Mouse (Mus musculus) lung, postnatal 25 days (tissue): ENCODE results near the gene Srrm3.

Source experiments
- DNase-seq: peaks from one replicate; pipeline ENCODE4 v3.0.0; 2022; ENCODE audit warnings: low spot score

Gene Srrm3

DNA sequence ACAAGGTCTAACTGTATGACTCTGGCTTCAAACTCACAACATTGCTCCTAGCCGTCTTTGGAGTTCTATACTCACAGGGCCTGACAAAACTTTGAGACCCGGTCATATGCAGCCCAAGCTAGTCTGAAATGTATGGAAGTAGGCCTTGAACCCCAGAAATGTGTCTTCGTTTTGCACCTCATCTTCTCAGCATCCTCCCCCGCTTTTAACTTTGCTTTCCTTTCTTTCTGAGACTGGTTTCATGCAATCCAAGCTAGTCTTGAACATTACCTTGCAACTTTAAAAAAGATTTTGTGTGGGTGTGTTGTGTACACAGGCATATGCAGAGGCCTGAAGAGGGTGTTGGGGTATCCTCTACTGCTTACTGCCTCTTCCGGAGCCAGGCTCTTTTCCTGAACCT lies 97.6 kb downstream of the Srrm3 start:
- DNase-seq = no peak

DNA sequence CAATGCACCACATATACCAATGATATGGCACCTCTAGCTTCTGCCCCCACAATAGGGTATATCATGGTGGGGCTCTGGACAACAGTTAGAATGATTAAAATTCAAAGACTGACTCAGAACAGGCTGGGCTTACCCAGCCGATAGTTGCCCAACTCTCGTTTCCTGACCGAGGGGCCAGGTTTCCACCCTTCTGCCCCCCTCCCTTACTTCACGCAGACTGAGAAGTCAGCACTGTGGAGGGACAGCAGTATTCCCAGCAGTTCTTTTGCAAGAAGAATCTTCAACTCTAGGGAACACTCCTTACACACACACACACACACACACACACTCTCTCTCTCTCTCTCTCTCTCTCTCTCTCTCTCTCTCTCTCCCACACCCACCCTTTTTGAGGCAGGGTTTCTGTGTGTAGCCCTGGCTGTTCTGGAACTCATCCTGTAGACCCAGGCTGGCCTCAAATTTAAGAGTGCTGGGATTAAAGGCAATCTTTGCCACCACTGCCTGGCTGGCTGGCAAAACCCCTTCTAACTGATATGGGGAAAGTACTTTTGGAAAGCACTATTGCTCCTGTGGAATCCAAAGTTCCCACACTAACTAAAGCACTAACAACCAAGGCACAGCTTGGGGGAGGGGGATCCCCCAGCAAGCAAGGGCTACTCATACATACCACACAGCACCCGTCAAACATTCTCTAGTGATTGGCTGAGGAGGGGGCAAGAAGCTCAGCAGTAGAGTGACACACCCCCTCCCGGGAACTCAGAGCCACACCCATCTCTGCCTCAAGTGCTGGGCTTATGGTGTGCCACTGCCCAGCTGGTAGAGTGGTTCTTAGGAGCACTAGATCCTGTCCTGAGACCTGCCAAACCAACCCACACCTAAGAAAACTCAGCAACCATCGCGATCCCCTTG lies 98.9 kb downstream of the Srrm3 start:
- DNase-seq = no peak

DNA sequence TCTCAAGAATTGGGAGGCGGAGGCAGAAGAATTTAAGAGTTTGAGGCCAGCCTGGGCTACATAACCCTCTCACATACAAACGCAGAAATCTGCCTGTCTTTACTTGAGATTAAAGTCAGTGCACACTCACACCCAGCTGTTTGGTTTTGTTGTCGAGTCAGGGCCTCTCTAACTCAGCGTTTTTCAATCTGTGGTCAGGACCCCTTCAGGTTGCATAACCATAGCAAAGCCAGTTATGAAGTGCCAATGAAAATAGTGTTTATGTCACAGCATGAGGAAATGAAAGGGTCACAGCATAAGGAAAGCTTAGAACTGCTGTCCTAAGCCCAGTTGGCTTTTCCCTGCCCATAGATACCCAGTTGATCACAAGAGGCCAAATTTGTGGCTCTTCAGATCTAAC lies 100.2 kb downstream of the Srrm3 start:
- DNase-seq = peak; percentile 49

DNA sequence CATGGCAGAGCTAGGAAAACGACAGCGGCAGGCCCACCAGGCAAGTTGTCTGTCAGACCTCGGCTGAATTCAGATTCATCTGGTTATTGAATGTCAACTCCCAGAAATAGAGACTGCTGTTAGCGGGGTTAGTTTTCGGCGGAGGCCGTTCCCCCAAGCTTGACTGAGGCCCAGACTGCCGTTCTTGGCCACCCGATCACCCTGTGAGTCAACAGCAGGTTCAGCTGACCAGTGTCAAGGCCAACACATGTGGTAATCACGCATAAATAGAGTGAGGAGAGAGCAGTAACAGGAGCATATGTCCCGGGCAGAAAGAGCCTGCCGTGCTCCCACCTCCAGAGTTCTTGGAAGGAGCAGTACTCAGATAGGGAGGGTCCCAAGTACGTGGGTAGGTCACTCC lies 100.6 kb downstream of the Srrm3 start:
- DNase-seq = peak; percentile 59

DNA sequence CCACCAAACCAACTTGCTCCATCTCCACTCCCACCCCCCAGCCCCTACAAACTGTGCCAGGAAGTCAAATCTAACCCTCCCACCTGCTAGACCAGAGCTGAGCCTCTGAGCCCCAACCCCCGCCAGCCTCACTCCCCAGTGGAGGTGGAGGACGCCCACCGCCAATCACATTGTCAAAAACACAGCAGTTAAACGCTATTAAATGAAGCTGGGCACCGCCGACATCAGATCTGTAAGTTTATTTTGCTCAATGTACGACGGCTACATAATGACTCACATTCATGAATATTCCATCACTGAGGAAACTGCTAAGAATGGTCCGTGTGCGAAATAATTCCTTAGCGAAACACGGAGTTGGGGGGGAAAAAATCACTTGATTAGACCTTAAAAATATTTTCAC lies 101.5 kb downstream of the Srrm3 start:
- DNase-seq = no peak

DNA sequence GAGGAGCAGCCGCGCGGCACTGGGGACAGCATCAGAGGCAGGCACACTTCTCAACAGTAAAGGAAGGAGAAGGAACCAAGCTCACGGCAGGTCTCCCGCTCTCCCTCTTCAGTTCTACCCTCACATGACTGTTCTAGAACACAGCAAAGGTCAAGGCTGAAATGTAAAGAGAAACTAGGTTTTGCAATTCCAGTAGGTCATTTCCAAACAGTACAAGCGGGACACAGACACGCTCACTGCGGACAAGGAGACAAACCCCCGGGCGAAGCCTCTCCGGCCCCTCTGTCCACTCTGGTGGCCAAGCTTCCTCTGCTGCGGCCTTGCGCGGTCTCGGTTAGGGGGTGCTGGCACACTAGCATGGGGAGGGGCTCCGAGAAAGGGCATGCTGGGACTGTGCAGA lies 102.3 kb downstream of the Srrm3 start:
- peak; percentile 51 for DNase-seq

DNA sequence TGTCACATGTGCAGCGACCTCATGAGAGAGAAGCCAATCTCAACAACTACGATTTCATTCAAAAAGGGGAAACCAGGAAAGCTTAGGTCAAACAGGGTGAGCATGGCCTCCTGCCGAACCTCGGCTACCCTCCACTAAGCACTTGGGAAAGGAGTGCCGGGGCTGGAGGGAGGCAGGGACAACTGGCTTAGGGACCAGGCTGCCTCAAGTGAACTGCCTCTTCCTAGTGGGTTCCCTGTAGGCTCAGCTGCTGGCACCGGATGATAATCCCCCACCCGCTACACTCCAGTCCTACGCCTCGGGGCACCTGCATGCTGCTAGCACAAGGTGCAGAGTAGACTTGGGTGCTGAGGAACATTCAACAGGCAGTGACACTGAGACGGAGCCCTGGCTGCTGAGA lies 103.0 kb downstream of the Srrm3 start:
- DNase-seq = no peak

DNA sequence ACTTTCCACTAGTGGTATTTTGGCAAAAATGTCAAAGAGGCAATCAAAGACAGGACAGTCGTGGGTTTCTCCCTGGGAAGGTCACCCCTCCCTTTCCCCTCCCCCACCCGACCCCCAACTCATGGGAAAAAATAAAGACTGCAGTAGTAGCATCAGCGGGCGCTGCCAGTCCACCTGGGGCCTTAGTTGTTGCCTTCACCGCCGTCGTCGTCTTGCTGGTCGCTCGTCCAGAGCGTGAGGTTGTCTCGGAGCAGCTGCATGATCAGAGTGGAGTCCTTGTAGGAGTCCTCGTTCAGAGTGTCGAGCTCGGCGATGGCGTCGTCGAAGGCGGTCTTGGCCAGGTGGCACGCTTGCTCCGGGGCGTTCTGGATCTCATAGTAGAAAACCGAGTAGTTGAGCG lies 104.1 kb downstream of the Srrm3 start:
- no peak for DNase-seq

DNA sequence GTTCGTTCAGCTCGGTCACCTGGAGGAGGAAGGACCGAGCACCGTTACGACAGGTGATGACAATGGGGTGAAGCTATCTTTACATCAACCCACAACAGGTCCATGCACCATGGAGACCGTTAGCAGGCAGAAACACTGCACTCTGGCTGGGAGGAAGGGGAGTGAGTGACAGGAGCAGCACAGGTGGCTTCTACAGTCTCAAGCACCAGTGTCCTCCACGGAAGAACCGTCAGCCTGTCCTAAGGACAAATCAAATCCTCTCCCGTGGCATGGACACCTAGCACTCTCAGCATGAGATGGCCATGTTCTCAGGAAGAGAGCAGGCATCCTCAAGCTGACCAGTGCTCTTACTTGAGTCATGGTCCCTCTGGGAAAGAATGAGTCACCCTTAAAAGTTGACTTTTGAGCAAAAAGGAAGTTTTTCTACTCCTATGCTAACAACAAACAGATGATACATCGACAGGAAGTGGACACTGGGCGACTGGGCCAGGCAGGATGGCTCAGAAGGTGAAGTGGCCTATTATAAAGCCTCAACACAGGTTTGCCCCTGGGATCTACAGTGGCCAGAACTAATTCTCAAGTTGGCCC lies 105.0 kb downstream of the Srrm3 start:
- no peak for DNase-seq

DNA sequence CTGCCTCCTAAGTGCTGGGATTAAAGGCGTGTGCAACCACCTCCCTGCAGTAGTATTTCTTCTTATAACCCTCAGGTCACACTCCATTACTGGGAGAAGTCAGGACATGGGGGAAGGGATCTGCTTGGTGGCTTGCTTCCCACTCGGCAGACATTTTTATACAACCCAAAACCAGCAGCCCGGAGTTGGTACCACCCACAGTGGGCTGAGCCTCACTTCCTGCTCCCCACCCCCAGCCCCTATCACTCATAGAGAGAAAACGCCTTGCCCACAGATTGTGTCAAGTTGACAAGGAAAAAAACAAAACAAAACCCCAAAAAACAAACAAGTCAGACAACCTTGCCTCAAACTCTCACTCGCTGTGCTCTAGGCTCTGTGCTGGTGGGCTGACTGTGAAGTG lies 106.5 kb downstream of the Srrm3 start:
- DNase-seq = no peak

DNA sequence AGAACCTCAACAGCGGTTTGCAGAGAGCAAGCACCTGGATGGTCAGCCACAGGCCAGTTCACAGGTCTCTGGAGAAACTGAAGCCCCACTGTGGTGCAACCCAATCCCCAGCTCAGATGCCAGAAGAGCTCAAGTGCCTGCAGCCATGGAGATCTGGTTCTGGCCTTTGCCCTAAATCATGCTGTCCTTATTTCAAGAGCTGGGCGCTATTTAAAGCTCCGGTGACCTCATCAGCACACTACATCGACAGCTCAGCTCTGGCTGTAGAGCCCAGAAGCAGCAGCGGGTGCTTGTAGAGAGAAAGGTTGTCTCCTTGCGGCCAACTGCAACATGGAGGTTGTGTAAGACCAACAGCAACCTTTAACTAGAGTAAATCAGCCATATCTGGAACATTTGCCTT lies 107.5 kb downstream of the Srrm3 start:
- peak; percentile 76 for DNase-seq

DNA sequence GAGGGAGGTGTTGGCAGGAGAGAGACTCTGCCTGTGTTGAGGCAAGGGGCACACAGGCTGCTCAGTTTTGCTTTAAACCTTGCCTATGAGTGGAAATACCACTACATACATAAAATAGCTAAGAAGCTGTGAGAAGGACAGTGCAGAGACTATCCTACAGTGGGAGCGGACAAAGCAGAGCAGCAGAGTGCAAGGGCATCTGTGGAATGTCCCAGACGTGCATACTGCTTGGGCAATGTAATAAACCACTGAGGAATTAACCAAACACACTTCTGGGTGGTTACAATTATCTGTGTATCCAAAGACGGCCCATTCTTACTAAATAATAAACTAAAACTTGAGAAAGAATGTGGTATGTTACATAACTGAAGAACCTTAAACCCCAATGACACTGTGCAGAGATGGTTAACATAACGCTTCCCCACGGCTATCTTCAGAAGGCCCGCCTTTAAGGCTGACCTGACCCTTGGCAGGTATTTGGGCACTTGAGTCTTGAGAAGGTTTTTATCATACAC lies 109.4 kb downstream of the Srrm3 start:
- no peak for DNase-seq

DNA sequence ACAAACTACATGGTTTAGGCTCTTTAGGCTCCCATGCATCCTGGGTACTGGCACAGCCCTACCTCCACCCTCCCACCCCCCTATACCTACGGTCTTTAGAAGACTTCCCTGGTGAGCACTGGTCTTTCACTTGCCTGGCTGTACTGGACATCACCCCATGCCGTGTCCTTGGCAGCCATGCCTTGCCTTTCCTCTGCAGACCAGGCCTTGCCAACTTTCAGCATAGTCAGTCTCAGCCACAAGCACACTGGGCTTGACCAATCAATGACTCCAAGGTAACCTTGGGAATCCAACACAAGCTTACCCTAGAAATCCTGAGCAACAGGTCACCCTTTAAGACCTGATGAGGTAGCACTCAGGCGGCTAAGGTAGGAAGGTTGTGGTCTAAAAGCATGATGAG lies 109.9 kb downstream of the Srrm3 start:
- no peak for DNase-seq

DNA sequence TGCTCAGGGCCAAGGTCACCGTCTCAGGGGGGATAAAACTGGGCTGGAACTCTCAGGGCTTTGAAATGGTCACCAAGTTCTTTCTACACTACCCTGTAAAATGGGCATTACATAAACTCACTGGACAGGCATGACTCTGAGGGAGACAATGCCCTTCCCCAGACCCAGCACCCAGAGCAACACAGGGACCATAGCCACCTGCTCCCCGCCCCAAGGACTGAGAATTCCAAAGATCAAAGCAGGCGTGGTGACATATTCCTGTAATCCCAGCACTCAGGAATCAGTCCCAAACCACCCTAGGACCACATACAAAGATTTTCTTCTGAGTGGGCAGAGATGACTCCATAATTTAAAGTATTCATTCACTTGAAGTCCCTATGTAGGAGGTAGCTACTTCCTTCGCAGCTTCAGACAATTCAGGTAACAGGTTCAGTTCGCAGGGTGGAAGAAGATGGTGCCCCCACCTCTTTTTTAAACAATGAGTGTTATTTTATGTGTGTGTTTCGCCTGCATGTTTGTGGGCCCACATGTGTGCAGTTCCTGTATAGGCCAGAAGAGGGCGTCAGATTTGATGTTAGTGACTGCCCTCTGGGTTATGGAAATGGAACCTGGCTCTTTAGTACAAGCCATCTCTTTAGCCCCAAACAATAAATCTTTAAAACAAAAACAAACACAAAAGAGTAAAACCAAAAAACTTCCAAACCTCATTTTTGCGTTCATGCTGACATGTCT lies 110.8 kb downstream of the Srrm3 start:
- DNase-seq = no peak

DNA sequence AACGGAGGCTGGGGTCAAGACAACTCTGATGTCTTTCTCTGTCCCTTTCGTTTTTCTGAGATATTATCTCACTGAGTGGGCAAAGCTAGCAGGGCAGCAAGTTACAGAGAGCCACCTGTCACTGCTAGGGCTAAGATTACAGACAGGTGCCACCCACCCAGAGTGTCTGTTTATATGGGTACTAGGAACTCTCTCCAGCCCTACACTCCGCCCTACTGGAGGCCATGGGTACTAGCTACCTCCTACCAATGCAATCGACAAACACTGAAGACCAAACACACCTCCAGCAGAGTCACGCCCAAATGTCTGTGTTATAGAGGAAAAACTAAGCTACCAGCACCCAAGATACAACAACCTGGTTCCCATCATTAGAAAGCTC lies 111.4 kb downstream of the Srrm3 start:
- no peak for DNase-seq

DNA sequence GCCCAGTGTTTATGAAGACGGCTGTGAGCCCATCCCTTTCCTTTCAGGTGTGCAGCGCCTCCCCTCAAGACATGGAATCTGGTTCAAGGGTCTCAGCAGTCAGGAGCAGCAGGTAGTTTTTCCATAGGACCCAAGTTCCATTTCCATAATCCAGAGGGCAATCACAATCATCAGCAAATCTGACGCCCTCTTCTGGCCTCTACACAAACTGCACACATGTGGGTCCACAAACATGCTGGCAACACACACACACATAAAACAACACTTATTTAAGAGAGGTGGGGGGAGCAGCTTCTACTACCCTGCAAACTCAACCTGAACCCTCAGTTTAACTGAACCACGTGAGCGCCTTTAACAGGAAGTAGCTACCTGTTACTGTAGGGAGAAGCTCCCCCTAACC lies 111.9 kb downstream of the Srrm3 start:
- DNase-seq = no peak

DNA sequence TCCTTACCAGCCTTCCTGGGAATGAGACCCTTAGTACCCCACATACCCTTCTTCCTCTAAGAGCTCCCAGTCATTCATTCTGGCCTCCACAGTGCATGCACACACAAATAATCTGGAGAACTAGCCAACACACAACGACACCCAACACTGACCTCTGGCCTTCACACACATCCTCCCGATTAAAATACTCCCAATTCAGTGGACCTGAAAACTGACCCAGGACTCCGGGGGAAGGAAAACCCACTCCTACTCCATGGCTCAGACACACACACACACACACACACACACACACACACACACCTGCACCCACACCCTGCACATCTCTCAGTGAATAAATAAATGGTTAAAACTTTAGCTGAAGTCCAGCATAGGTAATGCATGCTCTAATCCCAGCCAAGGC lies 113.2 kb downstream of the Srrm3 start:
- DNase-seq = no peak

DNA sequence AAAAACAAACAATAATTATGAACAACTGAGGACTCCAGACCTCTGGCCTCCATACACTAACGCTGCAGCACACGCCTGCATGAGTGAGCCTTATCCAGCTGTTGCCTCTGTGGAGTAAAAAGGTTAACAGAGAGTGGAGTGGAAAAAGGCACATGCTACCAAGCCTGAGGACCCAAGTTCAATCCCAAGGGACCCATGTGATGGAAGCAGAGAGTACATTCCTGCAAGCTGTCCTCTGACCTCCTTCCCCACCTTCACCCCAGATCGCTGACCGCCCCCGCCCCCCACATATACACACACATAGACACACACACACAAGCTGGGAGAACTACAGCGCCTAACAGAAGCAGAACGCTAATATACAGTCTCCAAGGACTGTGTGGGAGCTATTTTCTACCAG lies 117.2 kb downstream of the Srrm3 start:
- no peak for DNase-seq
